Mouse (Mus musculus) intestine, embryonic 14.5 days (tissue): Measurements from ENCODE around the gene Hspa14. TPM values are rescaled to one million over a fixed set of nuclear protein-coding genes. Genes with fewer than 3 reads are reported as not detected.

Source experiments
- ATAC-seq: fragments of 200-750 bp; cut with Nextera tagmentation; replicated peaks from 2 replicates; pipeline ENCODE4 v1.8.0; 2017; ENCODE audit warnings: low read depth, moderate number of reproducible peaks, moderate TSS enrichment, moderate library complexity; ENCODE audit not compliant: low FRiP score, low TSS enrichment
- DNase-seq: peaks from one replicate; pipeline ENCODE4 v3.0.0-alpha.2; 2018; ENCODE audit warnings: low spot score
- H3K27ac ChIP-seq: fragments of 300-500 bp; sonication (generic); 2 replicates; pipeline ENCODE4 v1.5.1; 2014; ENCODE audit warnings: low read depth, mild to moderate bottlenecking, control low read depth
- H3K27me3 ChIP-seq: fragments of 300-500 bp; sonication (generic); replicated peaks from 2 replicates; pipeline ENCODE4 v1.6.1; 2014; ENCODE audit warnings: low read length, control low read depth; ENCODE audit not compliant: control insufficient read depth, insufficient read depth
- H3K36me3 ChIP-seq: fragments of 300-500 bp; sonication (generic); 2 replicates; pipeline ENCODE4 v1.6.1; 2014; ENCODE audit warnings: low read length, control low read depth; ENCODE audit not compliant: control insufficient read depth, insufficient read depth
- H3K4me1 ChIP-seq: fragments of 300-500 bp; sonication (generic); replicated peaks from 2 replicates; pipeline ENCODE4 v1.6.1; 2014; ENCODE audit warnings: low read length, control low read depth, mixed read lengths; ENCODE audit not compliant: control insufficient read depth, insufficient read depth
- H3K4me2 ChIP-seq: fragments of 300-500 bp; sonication (generic); 2 replicates; pipeline ENCODE4 v1.6.1; 2014; ENCODE audit warnings: low read length
- H3K4me3 ChIP-seq: fragments of 300-500 bp; sonication (generic); 2 replicates; pipeline ENCODE4 v1.5.1; 2014; ENCODE audit warnings: low read depth, low read length, control low read depth, mixed read lengths
- H3K9ac ChIP-seq: fragments of 300-500 bp; sonication (generic); 2 replicates; pipeline ENCODE4 v1.6.1; 2014; ENCODE audit warnings: mild to moderate bottlenecking, low read length
- H3K9me3 ChIP-seq: fragments of 300-500 bp; sonication (generic); 2 replicates; pipeline ENCODE4 v1.6.1; 2016; ENCODE audit warnings: low read length, control low read depth; ENCODE audit not compliant: control insufficient read depth
- WGBS: fragments of 180-500 bp; shearing (Covaris S2); extraction: QIAGEN DNeasy Blood & Tissue Kit; methylation state at CpG from one replicate; pipeline ENCODE4 v1.1.7; 2014; 5-methylcytosine and 5-hydroxymethylcytosine counted together
- polyA plus RNA-seq: library from polyadenylated mRNA; unstranded; fragments of >200 nt; fragmentation: Nextera tagmentation; extraction: Ambion mirVana; gene quantifications from 2 replicates; pipeline ENCODE4 v1.2.1, GENCODE M21; 2014

Hspa14 gene
- 113 and 119 TPM in 2 replicates for polyA plus RNA-seq

DNA sequence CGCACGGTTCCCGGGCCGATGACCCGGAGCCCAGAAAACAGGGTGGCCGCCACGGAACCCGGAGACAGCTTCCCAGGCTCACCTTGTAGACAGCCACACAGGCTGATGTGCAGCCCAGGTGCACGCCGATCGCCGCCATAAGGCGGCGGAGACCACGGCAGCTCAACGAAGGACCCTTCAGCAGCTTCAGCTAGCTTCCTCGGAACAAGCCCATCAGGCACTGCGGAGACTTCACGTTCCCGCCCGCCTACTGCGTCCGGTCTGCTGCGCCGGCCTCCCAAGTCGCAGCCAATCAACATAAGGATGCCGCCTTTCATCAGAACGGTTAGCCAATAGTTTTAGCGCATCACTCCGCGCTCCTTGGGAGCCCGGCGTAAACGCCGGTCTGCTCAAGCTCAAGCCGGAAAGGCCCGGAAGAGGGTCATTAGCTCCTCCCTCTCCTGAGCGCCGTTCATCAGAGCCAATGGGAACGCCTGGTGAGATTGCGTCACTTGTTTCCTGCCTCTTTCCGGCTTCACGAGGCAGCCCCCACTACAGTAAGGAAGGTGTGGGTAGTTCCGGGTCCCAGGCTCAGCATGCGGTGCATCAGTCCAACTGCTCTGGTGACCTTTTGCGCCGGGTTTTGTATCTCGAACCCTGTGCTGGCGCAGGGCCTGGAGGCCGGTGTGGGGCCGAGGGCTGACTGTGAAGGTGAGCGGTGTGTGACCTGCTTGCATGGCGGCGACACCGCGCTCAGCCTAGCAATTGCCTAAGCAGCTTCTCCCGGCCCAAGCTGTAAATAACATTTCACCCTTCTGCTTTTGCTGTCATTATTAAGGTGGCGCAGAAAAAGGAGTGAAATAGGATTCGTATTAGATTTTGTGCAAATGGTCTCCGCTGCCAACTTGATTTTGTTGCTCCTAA lies at the start of gene Hspa14, which contains the start of the genes Gm45902 and Cdnf:
Gene Hspa14, minus strand, starts transcription at position 263 of the 903 bp plus-strand sequence.
Gene Gm45902, minus strand, starts transcription at position 239 of the 903 bp plus-strand sequence.
Gene Cdnf, plus strand, starts transcription at position 479 of the 903 bp plus-strand sequence.
- peaks cover 30% of the 10 kb centered on the region for H3K36me3 ChIP-seq
- H3K27me3 ChIP-seq: no peaks in the 10 kb centered on the region
- peak within 1 kb of the TSS; percentile 84 for H3K27ac ChIP-seq
- ATAC-seq (peak; percentile 100), DNase-seq (peak; percentile 95)
- H3K4me3 ChIP-seq: peak within 1 kb of the TSS; percentile 93
- peaks cover 9% of the 10 kb centered on the region for H3K4me1 ChIP-seq
- no peaks in the 10 kb centered on the region for H3K9me3 ChIP-seq
- peak within 1 kb of the TSS; percentile 81 for H3K4me2 ChIP-seq
- H3K9ac ChIP-seq: peak within 1 kb of the TSS; percentile 87
- WGBS: under 1% methylated on average over 60 of the region's 60 CpGs

- peak; percentile 70 for DNase-seq
- Histone ChIP-seq H3K9ac (no peak overlapping the region), H3K4me1 (peaks cover 10% of the 10 kb centered on the region), H3K36me3 (no peaks in the 10 kb centered on the region), H3K27me3 (no peaks in the 10 kb centered on the region), H3K4me2 (no peak overlapping the region), H3K27ac (no peak overlapping the region), H3K4me3 (no peak overlapping the region), H3K9me3 (no peaks in the 10 kb centered on the region)
- WGBS: 2% methylated on average over 4 of the region's 4 CpGs
- 0 out of 2 replicates have a peak, but pooled peaks have one; percentile 40 for ATAC-seq
Observed at GRCm38 (mm10) chr2:3546588-3546987, 34.0 kb upstream of the Hspa14 start.

GRCm38 (mm10) chr2:3546055-3546454 lies 33.4 kb upstream of the Hspa14 start:
- DNase-seq (no peak), ATAC-seq (no peak)
- no peak overlapping the region for H3K27ac ChIP-seq
- 62% methylated on average over 2 of the region's 2 CpGs for WGBS
- no peaks in the 10 kb centered on the region for H3K27me3 ChIP-seq
- H3K4me1 ChIP-seq: peaks cover 14% of the 10 kb centered on the region
- H3K36me3 ChIP-seq: no peaks in the 10 kb centered on the region
- no peak overlapping the region for H3K4me2 ChIP-seq
- no peak overlapping the region for H3K9ac ChIP-seq
- no peaks in the 10 kb centered on the region for H3K9me3 ChIP-seq
- no peak overlapping the region for H3K4me3 ChIP-seq

DNA sequence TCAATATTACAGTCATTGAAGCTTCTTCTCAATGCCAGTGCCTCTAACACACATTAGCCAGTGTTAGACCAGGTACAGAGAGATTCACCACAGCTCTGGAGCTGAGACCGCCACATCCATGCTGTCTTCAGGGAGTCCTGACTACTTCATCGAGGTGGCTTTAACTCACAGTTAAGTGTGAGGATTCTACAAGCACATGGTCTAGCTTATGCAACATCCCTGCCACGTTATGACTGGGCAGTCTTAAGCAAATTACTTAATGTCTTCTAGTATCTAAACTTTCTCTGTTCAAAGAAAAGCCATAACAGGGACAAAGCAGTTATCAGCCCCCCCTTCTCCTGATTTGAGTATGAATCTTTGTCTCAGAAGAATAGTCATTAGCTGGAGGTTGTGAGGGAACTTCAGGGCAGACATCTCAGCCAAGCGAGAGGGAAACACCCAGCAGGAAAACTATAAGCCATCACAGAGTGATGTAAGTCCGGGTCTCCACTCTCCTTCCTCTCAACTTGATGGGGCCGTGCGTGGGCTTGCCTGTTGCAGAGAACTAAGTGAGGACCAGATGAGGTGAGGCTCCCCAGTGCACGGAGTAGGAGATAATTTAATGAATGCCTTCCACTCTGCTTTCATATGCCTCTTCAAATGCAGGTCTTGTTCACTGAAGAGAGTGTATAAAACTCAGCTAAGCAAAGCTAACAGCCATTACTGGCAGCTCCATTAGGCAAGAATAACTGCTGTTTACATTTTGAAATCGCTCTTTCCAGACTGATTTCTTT lies 28.9 kb upstream of the Hspa14 start:
- H3K9me3 ChIP-seq: no peaks in the 10 kb centered on the region
- no peak overlapping the region for H3K4me2 ChIP-seq
- H3K36me3 ChIP-seq: no peaks in the 10 kb centered on the region
- ATAC-seq (0 out of 2 replicates have a peak, but pooled peaks have one; percentile 40), DNase-seq (peak; percentile 55)
- H3K27ac ChIP-seq: peak overlapping the region; percentile 24; the same call in 1 of the 2 replicates
- no peaks in the 10 kb centered on the region for H3K27me3 ChIP-seq
- H3K9ac ChIP-seq: no peak overlapping the region
- H3K4me1 ChIP-seq: peaks cover 14% of the 10 kb centered on the region
- no peak overlapping the region for H3K4me3 ChIP-seq
- WGBS: 39% methylated on average over 9 of the region's 9 CpGs

DNA sequence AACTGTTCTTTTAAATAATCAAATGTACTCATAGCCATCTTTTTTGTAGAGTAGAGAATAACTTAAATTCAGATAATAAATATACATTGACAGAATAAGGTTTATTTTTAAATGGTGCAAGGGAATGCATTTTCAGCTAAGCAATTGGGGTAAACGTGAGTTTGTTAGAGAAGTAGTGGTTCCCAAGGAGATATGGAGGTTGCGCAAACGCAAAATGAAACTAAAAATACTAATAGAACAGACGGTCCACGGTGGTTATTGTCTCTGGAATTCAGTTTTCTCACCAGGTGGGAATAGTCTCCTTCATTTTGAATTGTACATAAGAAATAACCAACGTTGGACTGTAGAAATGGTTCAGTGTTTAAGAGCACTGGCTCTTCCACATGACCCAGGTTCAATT lies 13.7 kb upstream of the Hspa14 start:
- Histone ChIP-seq H3K4me2 (no peak overlapping the region), H3K4me3 (no peak overlapping the region), H3K36me3 (no peaks in the 10 kb centered on the region), H3K27me3 (no peaks in the 10 kb centered on the region), H3K4me1 (no peaks in the 10 kb centered on the region), H3K9ac (no peak overlapping the region), H3K9me3 (no peaks in the 10 kb centered on the region), H3K27ac (no peak overlapping the region)
- 80% methylated on average over 6 of the region's 6 CpGs for WGBS
- ATAC-seq (no peak), DNase-seq (no peak)

DNA sequence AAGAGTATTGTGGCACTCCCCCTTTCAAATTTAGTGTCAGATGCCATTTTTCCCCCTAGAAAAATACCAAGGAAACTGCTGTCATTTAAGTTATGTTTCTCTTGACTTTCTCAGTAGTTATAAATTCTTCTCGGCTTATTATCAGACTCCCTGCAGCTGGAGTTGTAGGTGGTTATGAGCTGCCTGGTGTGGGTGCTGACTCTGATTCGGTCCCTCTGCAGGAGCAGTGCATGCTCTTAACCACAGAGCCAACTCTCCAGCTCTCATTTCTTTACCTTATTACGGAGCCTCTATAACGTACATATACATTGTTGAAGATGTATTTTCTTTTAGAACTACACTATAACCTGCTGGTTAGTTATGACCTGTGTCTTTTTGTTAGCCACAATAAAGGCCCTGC lies 9.9 kb upstream of the Hspa14 start:
- Histone ChIP-seq H3K36me3 (no peaks in the 10 kb centered on the region), H3K9ac (no peak overlapping the region), H3K9me3 (no peaks in the 10 kb centered on the region), H3K4me1 (no peaks in the 10 kb centered on the region), H3K27ac (no peak overlapping the region), H3K4me3 (no peak overlapping the region), H3K4me2 (no peak overlapping the region), H3K27me3 (no peaks in the 10 kb centered on the region)
- no peak for DNase-seq
- ATAC-seq: no peak
- 65% methylated on average over 4 of the region's 4 CpGs for WGBS

GRCm38 (mm10) chr2:3512076-3512475 lies 538 bp downstream of the Hspa14 start:
- no peaks in the 10 kb centered on the region for H3K9me3 ChIP-seq
- H3K27ac ChIP-seq: peak overlapping the region; percentile 84
- H3K4me2 ChIP-seq: peak overlapping the region; percentile 80
- H3K4me1 ChIP-seq: peaks cover 9% of the 10 kb centered on the region
- WGBS: under 1% methylated on average over 15 of the region's 15 CpGs
- peak overlapping the region; percentile 93 for H3K4me3 ChIP-seq
- H3K36me3 ChIP-seq: peaks cover 36% of the 10 kb centered on the region
- H3K27me3 ChIP-seq: no peaks in the 10 kb centered on the region
- no peak for DNase-seq
- peak overlapping the region; percentile 87 for H3K9ac ChIP-seq
- 0 out of 2 replicates have a peak, but pooled peaks have one; percentile 1 for ATAC-seq

DNA sequence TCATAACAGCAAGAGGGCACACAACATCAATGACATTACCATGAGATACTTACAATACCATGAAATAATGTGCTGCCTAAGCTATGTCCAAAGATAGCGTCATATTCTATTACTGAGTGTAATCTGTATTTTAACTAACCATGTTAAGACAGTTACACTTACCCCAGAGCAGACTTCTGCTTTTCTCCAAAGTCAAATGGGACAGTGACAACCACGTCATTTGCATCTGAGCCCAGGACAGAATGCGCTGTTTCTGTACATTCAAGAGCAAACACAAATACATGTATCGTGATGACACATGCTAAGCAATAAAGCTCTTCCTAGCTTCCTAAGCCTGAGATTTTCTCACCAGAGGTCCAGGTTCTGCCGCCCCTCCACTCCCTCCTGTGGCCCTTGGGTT lies 11.7 kb downstream of the Hspa14 start:
- ATAC-seq (no peak), DNase-seq (no peak)
- Histone ChIP-seq H3K4me1 (no peaks in the 10 kb centered on the region), H3K36me3 (peaks cover 80% of the 10 kb centered on the region), H3K27me3 (no peaks in the 10 kb centered on the region), H3K4me3 (no peak overlapping the region), H3K4me2 (no peak overlapping the region), H3K27ac (no peak overlapping the region), H3K9ac (no peak overlapping the region), H3K9me3 (no peaks in the 10 kb centered on the region)
- WGBS: 96% methylated on average over 5 of the region's 5 CpGs
